Comparison of ENCODE assay signal across 8 mouse cellular contexts in genomic region chr9:121215349-121216000, GRCm38 (mm10).
A peak's percentile ranks its signal among the peaks of the same experiment; 100 is the strongest.
DNase-seq lines count a peak whose midpoint lies in the region; ATAC-seq and TF ChIP-seq lines count a peak whose summit lies in the region.

No protein-coding gene starts in this region.

- 37% methylated on average over 3 of the region's 3 CpGs for WGBS in midbrain, embryonic 12.5 days
- 31% methylated on average over 3 of the region's 3 CpGs for WGBS in stomach, embryonic 15.5 days

- H3K36me3 ChIP-seq in midbrain, embryonic 12.5 days, result no peaks in the 10 kb centered on the region; the same call in 1 of the 2 replicates
- no peaks in the 10 kb centered on the region for H3K36me3 ChIP-seq in stomach, embryonic 15.5 days

- no peak overlapping the region for H3K4me2 ChIP-seq in midbrain, embryonic 12.5 days (replicated peaks)
- no peak overlapping the region for H3K4me2 ChIP-seq in stomach, embryonic 15.5 days

- DNase-seq in heart, adult 18-20 months, result peak; percentile 42 to 75
- no peak for DNase-seq in heart, postnatal 25 days (ENCODE audit: low spot score)
- DNase-seq in cerebellum, adult 8-10 months, result peak; percentile 56
- DNase-seq in forelimb bud, embryonic 11.5 days (ENCODE audit: low read depth, low spot score), result peak; percentile 63
- DNase-seq in induced T-regulatory cell, adult 2 months (ENCODE audit: low read depth), result peak; percentile 70
- peak; percentile 52 to 57 for DNase-seq in left cerebral cortex, adult 2 months (ENCODE audit: extremely low spot score in 1 of 2, low spot score in 2 of 2)

- 0 out of 2 replicates have a peak, but pooled peaks cover 3% of the 10 kb centered on the region for H3K9me3 ChIP-seq in midbrain, embryonic 12.5 days
- no peaks in the 10 kb centered on the region for H3K9me3 ChIP-seq in stomach, embryonic 15.5 days

- no peak overlapping the region for H3K4me3 ChIP-seq in left cerebral cortex, adult 2 months
- no peak overlapping the region for H3K4me3 ChIP-seq in midbrain, embryonic 12.5 days
- H3K4me3 ChIP-seq in stomach, embryonic 15.5 days (replicated peaks), result no peak overlapping the region

- intact Hi-C loops in heart, postnatal 25 days (cut with DNase I), result loop anchor here (2.0 kb wide), 1 partner anchor 615 kb away; no protein-coding TSS in a partner anchor
- intact Hi-C loops in left cerebral cortex, adult 2 months (cut with DNase I), result loop anchor here (5.0 kb wide), 1 partner anchor 613 kb away; no protein-coding TSS in a partner anchor

- peak; percentile 89 for TF ChIP-seq CTCF in left cerebral cortex, adult 2 months (IDR thresholded peaks at IDR 0.05)

- ATAC-seq in midbrain, embryonic 12.5 days (ENCODE audit: low FRiP score, low read depth), result peak; percentile 58
- ATAC-seq in stomach, embryonic 15.5 days (ENCODE audit: insufficient read depth, low FRiP score, low read depth), result peak; percentile 50; the same call in 1 of the 2 replicates

- H3K27me3 ChIP-seq in midbrain, embryonic 12.5 days, result no peaks in the 10 kb centered on the region
- H3K27me3 ChIP-seq in stomach, embryonic 15.5 days (replicated peaks), result no peaks in the 10 kb centered on the region

- H3K9ac ChIP-seq in midbrain, embryonic 12.5 days (replicated peaks), result no peak overlapping the region
- H3K9ac ChIP-seq in stomach, embryonic 15.5 days, result no peak overlapping the region

- H3K27ac ChIP-seq in left cerebral cortex, adult 2 months, result no peak overlapping the region
- H3K27ac ChIP-seq in midbrain, embryonic 12.5 days (replicated peaks), result no peak overlapping the region
- no peak overlapping the region for H3K27ac ChIP-seq in stomach, embryonic 15.5 days

- no peaks in the 10 kb centered on the region for H3K4me1 ChIP-seq in midbrain, embryonic 12.5 days
- H3K4me1 ChIP-seq in stomach, embryonic 15.5 days, result no peaks in the 10 kb centered on the region
